Mouse (Mus musculus): Measurements from ENCODE around the gene Slc7a11. TPM values are rescaled to one million over a fixed set of nuclear protein-coding genes. Genes with fewer than 3 reads are reported as not detected.

Gene Slc7a11
- polyA plus RNA-seq, 1 experiment from 2014 or later: 0.19 TPM

GRCm38 (mm10) chr3:49866061-49866515, 577.3 kb downstream of the Slc7a11 start:
- no peak overlapping the region for H3K4me3 ChIP-seq
- no peaks in the 10 kb centered on the region for H3K9me3 ChIP-seq (replicated peaks)
- no peaks in the 10 kb centered on the region for H3K4me1 ChIP-seq
- 48% methylated on average over 11 of the region's 11 CpGs for WGBS (ENCODE audit: insufficient replicate concordance)
- H3K27ac ChIP-seq: no peak overlapping the region
- ATAC-seq: no peak
- no peak overlapping the region for H3K9ac ChIP-seq
- H3K36me3 ChIP-seq: no peaks in the 10 kb centered on the region
- H3K4me2 ChIP-seq: no peak overlapping the region
- H3K27me3 ChIP-seq (replicated peaks): no peaks in the 10 kb centered on the region

GRCm38 (mm10) chr3:49856797-49857196, 586.6 kb downstream of the Slc7a11 start:
- Histone ChIP-seq H3K4me2 (no peak overlapping the region), H3K4me3 (no peak overlapping the region), H3K4me1 (no peaks in the 10 kb centered on the region), H3K9ac (no peak overlapping the region), H3K36me3 (no peaks in the 10 kb centered on the region), H3K27ac (no peak overlapping the region), H3K9me3 (replicated peaks) (no peaks in the 10 kb centered on the region), H3K27me3 (replicated peaks) (no peaks in the 10 kb centered on the region)
- ATAC-seq: no peak
- WGBS (ENCODE audit: insufficient replicate concordance): 49% methylated on average over 4 of the region's 4 CpGs

- no peak overlapping the region for H3K4me2 ChIP-seq
- no peak for ATAC-seq
- no peaks in the 10 kb centered on the region for H3K27me3 ChIP-seq (replicated peaks)
- no peak overlapping the region for H3K9ac ChIP-seq
- H3K27ac ChIP-seq: no peak overlapping the region
- WGBS (ENCODE audit: insufficient replicate concordance): 52% methylated on average over 2 of the region's 2 CpGs
- H3K4me3 ChIP-seq: no peak overlapping the region
- no peaks in the 10 kb centered on the region for H3K36me3 ChIP-seq
- H3K9me3 ChIP-seq (replicated peaks): no peaks in the 10 kb centered on the region
- H3K4me1 ChIP-seq: no peaks in the 10 kb centered on the region
Measured at GRCm38 (mm10) chr3:49854277-49854676, 589.1 kb downstream of the Slc7a11 start.

- WGBS (ENCODE audit: insufficient replicate concordance): 58% methylated on average over 3 of the region's 3 CpGs
- no peaks in the 10 kb centered on the region for H3K9me3 ChIP-seq (replicated peaks)
- H3K36me3 ChIP-seq: no peaks in the 10 kb centered on the region
- no peaks in the 10 kb centered on the region for H3K4me1 ChIP-seq
- H3K27ac ChIP-seq: no peak overlapping the region
- no peak for ATAC-seq
- H3K4me3 ChIP-seq: no peak overlapping the region
- H3K27me3 ChIP-seq (replicated peaks): no peaks in the 10 kb centered on the region
- no peak overlapping the region for H3K4me2 ChIP-seq
- no peak overlapping the region for H3K9ac ChIP-seq
Measured at GRCm38 (mm10) chr3:49842971-49843370, 600.4 kb downstream of the Slc7a11 start.

Measured in liver, embryonic 12.5 days (tissue).